Comparison of ENCODE assay signal across 8 mouse cellular contexts in genomic region chr19:47292451-47292951, GRCm38 (mm10).
DNase-seq lines count a peak whose midpoint lies in the region; ATAC-seq lines count a peak whose summit lies in the region.

No protein-coding gene starts in this region.

- 38% methylated on average over 7 of the region's 7 CpGs for WGBS in kidney, embryonic 16.5 days
- WGBS in forebrain, embryonic 11.5 days, result 45% methylated on average over 7 of the region's 7 CpGs

- H3K36me3 ChIP-seq in kidney, embryonic 16.5 days (ENCODE audit: insufficient read depth, low read length), result 0 out of 2 replicates have a peak, but pooled peaks cover 4% of the 10 kb centered on the region
- no peaks in the 10 kb centered on the region for H3K36me3 ChIP-seq in forebrain, embryonic 11.5 days (ENCODE audit: control insufficient read depth, insufficient read depth, low read length)

- no peak overlapping the region for H3K4me2 ChIP-seq in kidney, embryonic 16.5 days (replicated peaks; ENCODE audit: low read depth, low read length)
- no peak overlapping the region for H3K4me2 ChIP-seq in forebrain, embryonic 11.5 days (ENCODE audit: low read depth, low read length, severe bottlenecking)

- no peak overlapping the region for H3K9ac ChIP-seq in kidney, embryonic 16.5 days (replicated peaks; ENCODE audit: low read length)
- no peak overlapping the region for H3K9ac ChIP-seq in forebrain, embryonic 11.5 days (ENCODE audit: low read length)

- no peaks in the 10 kb centered on the region for H3K27me3 ChIP-seq in kidney, embryonic 16.5 days (ENCODE audit: insufficient read depth, low read length)
- no peaks in the 10 kb centered on the region for H3K27me3 ChIP-seq in forebrain, embryonic 11.5 days (ENCODE audit: control insufficient read depth, insufficient read depth, low read length)

- no peak for DNase-seq in frontal cortex, postnatal 14 days (ENCODE audit: low spot score in 2 of 2)
- peak; percentile 61 for DNase-seq in adipocyte (ENCODE audit: low spot score)
- DNase-seq in heart, adult 18-20 months, result peak; percentile 71 to 85
- no peak for DNase-seq in layer of hippocampus, postnatal 36 days
- no peak for DNase-seq in forebrain, embryonic 11.5 days (ENCODE audit: low spot score)
- DNase-seq in spleen, adult 18-20 months, result no peak

- no peak overlapping the region for H3K4me3 ChIP-seq in kidney, embryonic 16.5 days (ENCODE audit: low read length)
- H3K4me3 ChIP-seq in forebrain, embryonic 11.5 days (ENCODE audit: low read depth, low read length), result no peak overlapping the region

- peak; percentile 21; the same call in 1 of the 2 replicates for ATAC-seq in frontal cortex, adult (ENCODE audit: low TSS enrichment)
- ATAC-seq in kidney, embryonic 16.5 days (ENCODE audit: low FRiP score, low TSS enrichment), result peak; percentile 39
- ATAC-seq in forebrain, embryonic 11.5 days (replicated peaks; ENCODE audit: low FRiP score), result no peak

- peaks cover 36% of the 10 kb centered on the region for H3K4me1 ChIP-seq in kidney, embryonic 16.5 days (ENCODE audit: insufficient read depth, low read length)
- peaks cover 10% of the 10 kb centered on the region for H3K4me1 ChIP-seq in forebrain, embryonic 11.5 days (replicated peaks; ENCODE audit: control insufficient read depth, insufficient read depth, low read length)

- H3K9me3 ChIP-seq in kidney, embryonic 16.5 days (ENCODE audit: low read length), result no peaks in the 10 kb centered on the region
- H3K9me3 ChIP-seq in forebrain, embryonic 11.5 days (ENCODE audit: control insufficient read depth, low read length), result no peaks in the 10 kb centered on the region

- peak overlapping the region; percentile 77 for H3K27ac ChIP-seq in kidney, embryonic 16.5 days (ENCODE audit: low read length)
- H3K27ac ChIP-seq in forebrain, embryonic 11.5 days (ENCODE audit: low read depth, low read length), result no peak overlapping the region

Comparison
In these comparisons a context has a peak if more than half of its experiments do, and no peak if none do; other contexts are left out.
1. DNase-seq: peak in adipocyte (single experiment) and heart, adult 18-20 months (2 of 2); none in frontal cortex, postnatal 14 days (0 of 2), layer of hippocampus, postnatal 36 days (0 of 2), forebrain, embryonic 11.5 days (single experiment) and spleen, adult 18-20 months (0 of 2).